Mouse (Mus musculus) left cerebral cortex, adult 9 months (tissue): ENCODE measurements at regions not wholly inside any gene's neighbourhood (a gene's known extent, or its start where the extent isn't known, plus 50 kb on each side); places are given as distances from the start of the nearest gene placed in this dataset.
"Not testable (repeated sequence)": the region's sequence is repeated elsewhere in the genome, so short reads cannot be mapped to it uniquely, and the experiment has no call there.

Source experiments
- DNase-seq, 2 experiments: peaks; one replicate each; pipeline ENCODE4 v3.0.0; 2022; ENCODE audit warnings: low spot score in 2 of 2

DNA sequence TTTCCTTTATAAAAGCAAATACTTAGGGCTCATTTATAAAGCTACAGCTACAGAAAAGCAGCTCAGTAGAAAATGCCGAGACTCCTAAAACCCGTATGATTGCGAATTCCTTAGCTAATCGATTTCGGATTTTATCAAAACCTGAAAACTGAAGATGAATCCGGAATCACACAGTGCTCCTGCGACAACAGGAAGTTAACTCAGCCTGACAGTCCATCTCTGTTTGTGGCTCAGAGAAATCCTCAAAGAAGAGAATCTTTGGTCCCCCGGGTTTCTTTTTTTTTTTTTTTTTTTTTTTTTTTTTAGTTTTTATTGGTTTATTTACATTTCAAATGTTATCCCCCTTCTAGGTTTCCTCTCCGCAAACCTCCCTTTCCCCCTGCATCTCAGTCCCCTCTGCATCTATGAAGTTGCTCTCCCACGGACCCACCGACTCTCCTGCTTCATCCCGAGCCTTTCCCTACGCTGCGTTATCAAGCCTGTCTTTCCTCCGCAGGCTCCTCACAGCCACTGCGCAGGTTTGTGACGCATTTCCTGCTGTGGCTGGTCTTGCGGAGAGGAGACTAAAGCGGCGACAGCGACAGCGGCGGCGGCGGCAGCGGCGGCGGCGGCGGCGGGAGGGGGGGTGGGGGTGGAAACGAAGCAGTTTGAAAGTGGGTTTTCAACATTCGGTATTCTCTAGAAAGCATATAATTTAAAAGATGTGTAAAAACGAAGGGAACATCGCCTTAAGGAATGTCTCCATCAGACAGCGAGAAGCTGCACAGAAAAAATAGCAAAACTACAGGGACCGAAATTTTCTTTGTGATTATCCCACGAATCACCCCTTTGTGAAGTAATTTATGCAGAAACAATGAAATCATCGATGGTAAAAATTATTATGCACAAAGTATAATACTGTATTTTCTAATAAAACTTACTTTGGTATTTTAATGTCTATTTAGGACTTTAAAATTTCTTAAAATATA lies 352.3 kb upstream of the Snrpn start:
- DNase-seq, result peak; percentile 6 to 61

- DNase-seq, result not testable (repeated sequence)
Observed at GRCm38 (mm10) chr7:60487839-60488454, 347.9 kb upstream of the Snrpn start.

DNA sequence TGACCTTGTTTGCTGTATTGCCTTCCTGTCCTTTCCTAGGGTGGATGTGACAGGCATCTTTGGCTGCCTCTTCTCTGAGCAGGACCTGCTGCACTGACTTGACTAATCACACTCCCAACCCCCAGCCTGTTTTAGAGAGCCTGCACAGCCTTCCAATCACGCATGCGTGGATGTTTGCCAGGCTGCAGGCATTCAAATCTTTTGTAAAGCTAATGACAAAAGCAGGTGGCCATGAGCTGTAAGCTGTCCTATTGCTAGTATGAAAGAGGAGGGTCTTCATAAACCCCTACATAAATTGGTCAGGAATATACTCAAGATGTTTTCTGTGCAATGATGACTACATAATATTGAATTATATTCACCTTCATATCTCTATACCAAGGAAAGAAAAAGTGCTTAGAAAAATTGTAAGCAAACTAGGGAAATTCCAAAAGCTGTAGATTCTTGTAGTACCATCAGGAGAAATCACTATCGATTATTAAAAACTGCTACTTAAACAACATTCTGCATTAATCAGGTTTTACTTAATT lies 310.1 kb upstream of the Snrpn start:
- peak in 1 of 2 experiments; percentile 2 for DNase-seq

DNA sequence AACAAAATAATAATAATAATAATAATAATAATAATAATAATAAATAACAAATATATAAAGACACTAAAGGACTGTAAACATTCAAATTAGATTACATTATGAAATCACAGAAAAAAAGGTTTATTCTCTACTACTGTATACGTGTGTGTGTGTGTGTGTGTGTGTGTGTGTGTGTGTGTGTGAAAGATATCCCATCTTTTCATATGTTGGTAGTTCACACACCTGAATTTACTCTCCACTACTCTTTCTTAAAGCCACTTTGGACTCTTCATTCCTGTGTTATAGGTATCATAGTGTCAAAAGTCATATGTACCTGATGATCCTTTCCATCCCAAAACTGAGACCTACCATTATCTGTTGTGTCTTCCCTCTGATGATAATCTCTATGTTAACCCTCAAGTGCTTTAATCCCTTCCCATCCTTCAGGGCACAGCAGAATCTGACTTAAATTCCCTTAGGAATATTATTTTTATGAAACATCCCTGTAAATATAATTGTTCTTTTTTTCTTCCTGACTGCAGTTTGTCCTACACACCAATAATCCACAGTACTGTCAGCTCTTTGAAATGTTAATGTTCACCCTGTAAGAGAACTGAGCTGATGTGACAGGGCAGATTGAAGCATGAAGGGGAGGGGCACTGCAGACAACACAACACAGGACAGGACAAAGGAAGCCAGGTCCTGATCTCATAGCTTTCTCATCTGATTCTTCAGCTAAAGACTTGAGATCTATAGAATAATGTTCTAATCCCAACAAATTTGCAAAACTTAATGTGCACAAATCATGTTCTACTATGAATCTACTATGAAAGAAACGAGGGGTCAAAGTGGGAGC lies 309.4 kb upstream of the Snrpn start:
- DNase-seq, result not testable (repeated sequence)

GRCm38 (mm10) chr7:60438781-60439180 lies 298.8 kb upstream of the Snrpn start:
- DNase-seq, result no peak

- peak in 1 of 2 experiments; percentile 58 for DNase-seq
Observed at GRCm38 (mm10) chr7:60391011-60391863, 251.2 kb upstream of the Snrpn start.

DNA sequence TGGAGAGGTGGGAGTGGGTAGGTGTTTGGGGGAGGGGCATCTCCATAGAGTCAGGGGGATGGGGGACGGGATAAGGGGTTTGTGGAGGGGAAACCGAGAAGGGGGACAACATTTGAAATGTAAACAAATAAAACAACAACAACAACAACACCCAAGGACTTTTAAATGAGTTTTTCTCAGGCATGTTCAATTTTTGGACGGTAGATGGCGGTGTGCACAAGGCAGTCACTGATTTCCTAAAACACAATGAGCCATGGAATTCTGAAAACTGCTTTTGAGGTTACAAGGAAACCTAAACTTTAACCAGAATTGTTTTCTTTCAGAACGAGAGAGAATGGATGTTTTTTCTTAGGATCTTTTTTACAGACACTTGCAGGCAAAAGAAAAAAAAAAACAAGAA lies 246.9 kb upstream of the Snrpn start:
- DNase-seq, result peak in 1 of 2 experiments; percentile 7

DNA sequence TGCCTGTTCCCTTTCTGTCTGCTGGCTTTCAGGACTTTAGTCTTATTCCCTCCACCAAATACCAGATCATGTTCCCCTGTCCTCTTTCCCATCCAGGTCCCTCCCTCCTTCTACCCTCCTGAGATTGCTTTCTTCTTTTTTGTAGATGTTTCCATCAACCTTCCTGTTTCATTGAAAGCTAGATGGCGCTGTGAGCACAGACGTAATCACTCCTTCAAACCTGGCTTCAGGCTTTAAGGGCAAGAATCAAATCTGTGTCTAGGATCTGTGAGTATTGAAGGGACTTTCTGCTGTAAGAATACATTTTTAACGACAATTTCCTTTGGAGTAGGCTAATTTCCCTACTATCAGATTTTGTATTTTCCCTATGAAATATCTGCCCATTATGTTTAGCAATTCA lies 234.0 kb upstream of the Snrpn start:
- DNase-seq, result not testable (repeated sequence)

GRCm38 (mm10) chr7:60352206-60352605 lies 212.2 kb upstream of the Snrpn start:
- not testable (repeated sequence) for DNase-seq
